Mouse (Mus musculus): ENCODE data around the gene Serpina3g.

- no peak for TF ChIP-seq POLR2A (IDR thresholded peaks at IDR 0.05; ENCODE audit: low read depth, low read length)
- no peak for TF ChIP-seq CTCF (IDR thresholded peaks at IDR 0.05; ENCODE audit: extremely low read depth, insufficient read length, insufficient replicate concordance, low read depth, low read length)
Observed at GRCm38 (mm10) chr12:104235915-104236314, at the start of gene Serpina3g.

Measured in small intestine, adult 2 months (tissue).